Mouse (Mus musculus) large intestine, adult 2 months (tissue): ENCODE measurements at regions not wholly inside any gene's neighbourhood (a gene's known extent, or its start where the extent isn't known, plus 50 kb on each side); places are given as distances from the start of the nearest gene placed in this dataset.

Experiments
- DNase-seq: peaks from one replicate; pipeline ENCODE4 v3.0.0-alpha.2; 2012; ENCODE audit warnings: low read depth, low spot score
- WGBS: fragments of 180-500 bp; shearing (Covaris S2); methylation state at CpG from one replicate; pipeline ENCODE4 v1.1.7; 2018; 5-methylcytosine and 5-hydroxymethylcytosine counted together

DNA sequence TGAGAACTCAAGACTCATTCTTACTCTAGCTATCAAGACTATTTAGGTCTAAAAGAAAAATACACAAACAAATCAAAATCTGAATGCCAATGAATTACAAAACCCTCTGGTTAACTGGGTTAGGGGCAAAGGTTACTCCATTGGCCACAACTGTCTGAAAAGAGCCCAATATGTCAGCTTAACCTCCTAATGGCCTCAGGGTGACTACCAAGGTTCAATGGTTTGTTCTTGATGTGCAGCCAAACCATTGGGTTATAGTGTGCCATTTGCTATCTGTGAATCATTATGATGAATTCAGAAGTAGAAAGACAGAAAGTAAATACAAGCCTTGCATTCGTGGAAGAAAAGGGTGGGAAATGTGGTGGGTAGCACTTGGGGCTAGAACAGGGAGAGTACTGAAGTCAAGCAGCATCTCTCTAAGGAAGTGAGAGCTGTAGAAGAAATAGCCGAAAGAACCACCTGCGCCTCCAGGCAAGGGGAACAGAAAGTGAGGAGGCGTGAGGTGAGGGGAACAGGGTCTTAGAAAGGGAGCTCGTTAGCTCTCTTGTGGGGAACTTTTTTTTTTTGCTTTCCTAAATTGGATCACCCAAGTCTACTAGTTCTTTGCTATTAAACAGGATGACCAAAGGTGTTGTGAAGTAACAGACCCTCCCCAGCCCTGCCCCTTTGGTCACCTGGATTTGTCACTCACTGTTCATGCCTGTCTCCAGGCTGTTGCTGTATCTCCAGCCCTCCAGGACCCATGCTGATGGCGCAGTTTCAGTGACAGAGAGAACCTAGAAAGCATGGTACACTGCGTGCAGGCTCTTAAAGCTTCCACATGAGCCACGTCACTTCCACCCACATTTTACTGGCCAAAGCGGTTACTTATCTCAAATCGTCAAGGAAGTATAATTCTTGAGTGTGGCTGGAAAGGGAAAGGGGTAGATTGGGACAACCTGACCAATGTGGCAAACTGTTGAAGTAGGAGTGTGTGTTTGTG, 204.1 kb upstream of the Tet2 start:
- DNase-seq: no peak

DNA sequence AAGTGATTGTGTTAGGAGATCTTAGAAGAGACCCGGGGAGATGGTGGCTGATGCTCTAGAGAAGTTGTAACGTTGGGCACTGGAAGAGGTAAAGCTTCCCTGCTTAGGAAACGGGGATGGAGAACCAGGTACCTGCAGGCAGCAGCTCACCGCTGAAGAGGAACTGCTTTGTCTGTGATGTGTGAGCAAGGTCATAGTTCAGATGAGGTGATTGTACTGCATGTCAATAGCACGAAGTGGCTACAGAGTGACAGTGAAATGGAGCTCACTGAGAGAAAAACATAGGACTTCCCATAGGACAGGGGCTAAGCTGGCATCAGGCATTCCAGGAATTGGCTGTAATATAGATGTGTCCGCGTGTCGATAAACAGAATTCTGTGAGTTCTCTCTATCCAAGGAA, 205.1 kb upstream of the Tet2 start:
- DNase-seq: no peak
- 68% methylated on average over 8 of the region's 8 CpGs for WGBS

More for the DNA sequence above, 204.1 kb upstream of the Tet2 start:
- WGBS: 80% methylated on average over 10 of the region's 10 CpGs

DNA sequence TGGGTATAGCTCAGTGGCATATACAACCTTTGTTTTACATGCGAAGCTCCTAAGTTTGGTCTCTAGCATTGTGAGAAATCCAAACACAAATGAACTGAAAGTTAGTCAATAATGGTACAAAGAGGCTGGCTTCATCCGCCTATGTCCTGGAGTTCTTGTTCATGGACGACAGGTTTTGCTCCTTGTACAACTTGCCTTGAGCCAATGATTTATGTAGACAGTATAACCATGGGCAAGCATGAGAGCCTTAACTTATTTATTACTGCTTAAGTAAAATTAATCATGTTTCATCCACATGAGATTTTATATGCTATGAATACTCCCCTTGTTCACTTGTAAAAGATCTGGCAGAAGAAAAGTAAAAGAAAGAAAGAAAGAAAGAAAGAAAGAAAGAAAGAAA, 205.7 kb upstream of the Tet2 start:
- no peak for DNase-seq
- 75% methylated on average over 3 of the region's 3 CpGs for WGBS

DNA sequence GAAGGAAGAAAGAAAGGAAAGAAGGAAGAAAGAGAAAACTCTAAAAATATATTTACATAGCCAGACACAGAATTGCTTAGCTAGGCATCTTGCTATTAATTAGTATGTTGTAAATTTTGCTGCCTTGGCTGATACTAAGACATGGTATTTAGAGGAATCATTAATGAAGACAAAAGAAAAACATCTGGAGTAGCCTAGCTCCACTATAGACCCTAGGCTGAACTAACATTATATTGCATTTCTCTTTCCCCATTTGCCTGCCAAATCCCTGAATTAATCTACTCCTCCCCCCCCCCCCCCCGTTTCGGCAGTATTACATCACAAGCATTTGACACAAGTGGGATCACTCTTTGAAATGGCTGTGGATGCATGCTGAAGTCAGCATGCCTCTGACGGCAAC, 206.1 kb upstream of the Tet2 start:
- 44% methylated on average over 3 of the region's 3 CpGs for WGBS
- DNase-seq: no peak

DNA sequence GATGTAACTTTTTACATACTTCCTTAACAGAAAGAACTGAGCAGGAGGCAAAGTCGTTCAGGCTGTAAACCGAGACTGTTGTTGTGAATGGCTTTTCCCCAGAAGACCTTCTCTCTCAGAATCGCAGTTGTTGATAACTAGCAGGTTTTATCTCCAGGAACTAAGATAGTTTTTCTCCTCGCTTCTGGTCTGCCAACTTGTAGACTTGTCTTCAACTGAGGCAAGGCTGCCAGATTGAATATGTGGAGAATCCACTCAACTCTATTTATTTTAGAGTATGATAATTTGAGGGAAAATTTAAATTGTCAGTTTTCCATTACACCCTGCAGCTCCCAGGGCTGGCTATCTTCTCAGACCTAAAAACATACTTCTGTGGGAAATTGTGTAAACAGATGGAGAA, 206.6 kb upstream of the Tet2 start:
- DNase-seq: no peak
- 40% methylated on average over 4 of the region's 4 CpGs for WGBS

DNA sequence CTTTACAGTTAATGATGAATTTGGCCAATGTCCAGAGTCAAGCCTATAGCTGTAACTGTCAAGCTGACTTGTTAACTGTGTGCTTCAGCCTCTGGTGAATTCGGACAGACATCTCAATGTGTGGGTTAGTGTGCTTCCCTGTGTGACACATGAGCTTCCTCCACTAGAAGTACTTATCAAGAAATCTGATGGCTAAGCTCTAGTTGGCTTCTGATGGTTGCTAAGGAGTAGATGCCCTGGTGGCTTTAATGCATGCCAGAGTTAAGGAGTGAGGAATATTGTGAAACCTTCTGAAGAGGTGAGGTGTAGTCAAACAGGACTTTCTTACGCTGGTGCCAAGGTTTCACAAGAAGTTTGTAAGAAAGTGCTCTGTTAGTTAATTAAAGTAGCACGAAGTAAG, 208.1 kb upstream of the Tet2 start:
- DNase-seq: no peak
- 75% methylated on average over 3 of the region's 3 CpGs for WGBS

DNA sequence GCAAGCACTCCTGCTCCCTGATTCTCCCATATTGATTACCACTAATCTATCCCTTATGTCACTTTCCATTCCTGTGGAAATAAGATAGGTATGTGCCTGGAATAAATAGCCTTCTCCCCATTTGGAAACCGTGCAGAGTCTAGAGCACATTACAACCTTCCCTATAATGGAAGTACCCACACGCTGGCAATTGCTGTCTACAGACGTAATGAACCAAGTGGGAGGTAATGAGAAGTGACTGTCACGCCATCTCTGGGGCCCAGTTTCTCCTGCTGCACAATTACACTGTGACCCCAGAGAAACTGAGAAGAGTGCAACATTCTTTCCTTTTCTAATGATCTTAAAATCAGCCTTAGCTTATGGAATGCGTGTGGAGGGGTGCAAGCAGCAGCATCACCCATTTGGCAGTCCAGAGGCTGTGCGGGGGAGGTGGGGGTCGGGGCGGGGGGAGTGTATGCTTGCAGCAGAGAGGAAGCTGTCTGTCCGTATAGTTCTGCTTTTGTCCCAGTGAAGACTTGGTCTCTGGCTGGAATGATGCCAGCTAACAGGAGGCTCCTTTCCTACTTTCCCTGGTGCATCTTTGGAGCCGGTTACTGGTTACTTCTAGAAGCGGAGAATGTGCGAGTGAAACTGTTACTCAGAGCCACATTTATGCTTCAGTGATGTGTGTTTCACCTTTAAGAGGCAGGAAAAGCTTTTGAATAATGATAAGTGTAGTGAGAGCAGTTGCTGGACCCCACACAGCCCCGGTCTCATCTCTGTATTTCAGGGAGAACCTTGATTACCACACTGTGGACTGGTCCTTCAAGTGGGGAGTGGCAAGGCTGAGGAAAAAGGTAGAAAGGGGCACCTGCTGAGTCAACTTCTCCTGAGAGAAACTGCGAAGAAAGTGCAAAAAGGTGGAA, 209.3 kb upstream of the Tet2 start:
- 56% methylated on average over 14 of the region's 14 CpGs for WGBS
- DNase-seq: no peak

DNA sequence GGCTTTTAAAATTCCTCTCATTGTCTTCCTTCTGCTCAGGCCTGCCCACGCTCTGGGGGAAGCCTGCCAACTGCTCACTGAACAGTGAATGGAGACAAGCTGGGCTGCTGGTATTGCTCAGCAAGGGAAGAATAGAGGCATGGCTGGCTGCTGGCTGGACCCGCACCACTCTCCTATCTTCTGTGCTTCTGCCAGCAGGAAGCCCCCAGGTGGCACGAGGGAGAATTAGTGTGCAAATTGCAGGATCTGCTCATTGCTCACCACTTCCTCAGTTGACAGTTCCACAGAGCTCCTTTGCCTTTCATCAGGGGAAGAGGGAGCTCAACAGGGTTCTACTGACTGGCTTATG, 209.9 kb upstream of the Tet2 start:
- DNase-seq: no peak
- WGBS: 22% methylated on average over 3 of the region's 3 CpGs

DNA sequence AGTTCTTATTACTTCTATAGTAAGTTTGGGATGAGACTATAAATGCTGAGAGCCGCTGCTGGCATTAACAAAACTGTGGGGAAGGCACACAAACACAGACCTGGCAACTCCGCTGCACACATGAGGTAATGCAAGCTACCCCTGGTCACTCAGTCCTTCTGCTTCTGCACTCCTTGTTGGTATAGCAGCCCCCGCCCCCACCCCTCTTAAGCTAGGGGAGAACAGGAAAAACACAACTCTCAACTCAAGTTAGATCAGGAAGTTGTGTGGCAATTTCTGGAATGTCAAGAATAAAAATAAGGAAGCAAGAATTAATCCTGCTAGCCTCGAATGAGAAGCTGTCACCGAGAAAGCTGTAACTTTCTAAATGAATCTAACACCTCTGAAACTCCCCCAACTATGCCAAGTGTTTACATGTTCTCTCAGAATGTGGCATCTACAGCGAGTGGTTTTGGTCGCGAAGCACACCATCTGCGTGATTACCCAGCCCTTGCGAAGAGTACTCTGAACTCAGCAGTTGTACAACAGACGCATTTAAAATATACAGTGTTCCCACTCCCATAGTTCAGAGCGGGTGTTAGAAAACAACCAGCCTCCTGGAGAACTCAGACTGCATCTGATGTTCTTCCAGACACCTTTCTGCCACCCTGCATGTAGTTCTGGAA, 212.9 kb upstream of the Tet2 start:
- no peak for DNase-seq
- WGBS: 49% methylated on average over 12 of the region's 12 CpGs

DNA sequence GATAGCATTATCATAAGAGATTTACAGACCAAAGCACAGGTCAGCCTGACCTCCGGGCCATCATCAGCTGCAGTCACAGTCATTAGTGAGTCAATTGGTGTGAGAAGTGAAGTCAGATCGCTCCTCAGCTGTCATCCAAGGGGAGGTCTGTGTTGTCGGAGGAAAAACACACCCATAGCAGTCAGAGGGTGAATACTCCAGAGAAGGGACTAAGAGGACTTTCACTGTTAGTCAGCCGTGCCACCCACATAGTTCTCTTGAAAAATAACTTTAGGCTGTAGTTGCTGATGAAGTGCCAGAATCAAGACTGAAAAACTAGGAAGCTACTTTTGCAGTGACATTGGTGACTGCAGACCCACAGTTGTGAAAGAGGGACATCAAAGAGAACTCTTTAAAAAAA, 213.5 kb upstream of the Tet2 start:
- 15% methylated on average over 4 of the region's 4 CpGs for WGBS
- no peak for DNase-seq

DNA sequence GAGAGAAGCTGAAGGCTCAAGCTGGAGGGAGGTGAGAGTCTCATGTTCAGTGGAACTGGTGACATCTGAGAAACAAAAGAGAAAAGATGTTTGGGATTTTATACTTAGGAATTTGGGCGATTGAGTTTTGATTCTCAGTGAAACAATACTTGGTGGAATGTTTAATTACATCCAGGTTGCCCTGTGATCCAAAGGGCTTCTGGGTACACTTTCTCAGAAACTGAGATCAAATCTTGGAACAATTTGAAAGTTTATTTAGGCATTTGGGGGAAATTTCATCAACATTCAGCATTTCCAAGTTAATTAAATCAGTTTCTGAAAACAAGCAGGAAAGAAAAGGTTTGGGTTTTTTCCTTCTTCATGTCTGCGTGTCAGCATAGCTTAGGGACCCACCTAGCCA, 214.7 kb upstream of the Tet2 start:
- DNase-seq: no peak
- 74% methylated on average over 2 of the region's 2 CpGs for WGBS

DNA sequence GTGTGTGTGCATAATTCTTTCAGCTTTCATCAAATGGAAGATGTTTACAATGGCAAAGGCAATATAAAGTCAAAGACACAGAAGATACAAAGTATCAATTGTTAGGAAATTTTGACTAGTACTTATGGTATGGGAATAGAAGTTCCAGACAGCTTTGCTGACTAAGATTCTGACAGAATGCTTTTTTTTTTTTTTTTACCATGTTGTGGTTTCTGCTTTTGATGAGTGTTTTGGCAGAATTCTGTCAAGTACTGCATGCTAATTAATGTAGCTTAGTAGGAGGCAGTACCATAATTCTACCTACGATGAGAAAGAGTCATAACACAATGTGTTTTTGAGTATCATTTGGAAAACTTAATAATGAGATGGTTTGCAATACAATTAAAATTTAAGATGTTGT, 215.3 kb upstream of the Tet2 start:
- no peak for DNase-seq
- WGBS: 95% methylated on average over 1 of the region's 1 CpGs

DNA sequence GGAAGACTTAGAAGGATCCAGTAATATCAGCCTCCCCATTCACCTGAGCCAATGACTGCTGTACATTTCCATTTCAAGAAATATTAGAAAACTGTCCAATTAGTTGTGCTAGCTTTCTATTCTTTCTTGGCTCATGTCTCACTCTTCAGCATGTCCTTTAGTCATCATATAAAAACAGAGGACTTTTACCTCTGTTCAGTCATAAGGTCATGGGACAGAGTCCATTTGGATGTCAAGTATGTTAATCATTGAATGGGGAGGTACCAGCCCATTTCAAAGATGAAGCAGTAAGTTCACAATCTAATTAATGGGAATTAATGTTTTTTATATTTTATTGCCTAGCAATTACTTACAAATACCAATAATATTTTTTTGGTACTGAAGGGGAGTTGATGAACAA, 218.8 kb upstream of the Tet2 start:
- DNase-seq: no peak

DNA sequence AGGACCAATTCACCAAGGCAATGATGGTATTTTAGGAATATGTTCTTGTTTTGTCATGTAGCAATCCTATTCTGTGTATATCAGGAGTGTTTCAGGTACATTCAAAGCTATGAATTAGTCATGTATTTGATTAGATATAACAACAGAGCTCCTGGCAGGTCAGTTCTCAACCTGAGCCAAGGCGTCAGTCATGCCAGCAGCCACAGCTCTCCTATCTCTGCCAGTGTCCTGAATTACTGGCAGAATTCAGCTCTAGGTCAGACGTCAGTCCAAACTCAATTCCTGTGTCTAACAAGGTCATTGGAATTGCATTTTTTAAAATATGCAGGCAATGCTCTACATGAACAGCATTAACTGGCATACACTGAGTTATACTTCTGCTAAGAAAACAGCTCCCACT, 228.6 kb upstream of the Tet2 start:
- 65% methylated on average over 2 of the region's 2 CpGs for WGBS
- no peak for DNase-seq

DNA sequence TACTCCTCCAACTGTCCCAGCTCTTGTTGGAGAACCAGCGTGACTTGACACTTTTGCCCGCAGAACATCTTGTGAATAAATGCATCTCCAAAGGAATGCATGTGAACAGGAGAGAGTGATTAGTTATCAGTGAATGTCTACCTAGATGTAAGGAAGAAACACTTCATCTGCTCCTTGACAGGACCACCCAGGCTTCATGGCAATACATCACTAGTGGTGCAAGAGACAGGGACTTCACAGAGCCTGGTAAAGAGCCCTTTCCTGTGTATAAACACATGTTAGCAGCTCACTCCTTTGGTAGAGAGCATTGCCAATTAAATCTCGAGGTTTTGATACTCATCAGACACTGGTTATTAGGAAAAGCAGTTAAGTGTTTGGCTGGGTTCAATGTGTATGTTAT, 229.3 kb upstream of the Tet2 start:
- WGBS: 53% methylated on average over 3 of the region's 3 CpGs

DNA sequence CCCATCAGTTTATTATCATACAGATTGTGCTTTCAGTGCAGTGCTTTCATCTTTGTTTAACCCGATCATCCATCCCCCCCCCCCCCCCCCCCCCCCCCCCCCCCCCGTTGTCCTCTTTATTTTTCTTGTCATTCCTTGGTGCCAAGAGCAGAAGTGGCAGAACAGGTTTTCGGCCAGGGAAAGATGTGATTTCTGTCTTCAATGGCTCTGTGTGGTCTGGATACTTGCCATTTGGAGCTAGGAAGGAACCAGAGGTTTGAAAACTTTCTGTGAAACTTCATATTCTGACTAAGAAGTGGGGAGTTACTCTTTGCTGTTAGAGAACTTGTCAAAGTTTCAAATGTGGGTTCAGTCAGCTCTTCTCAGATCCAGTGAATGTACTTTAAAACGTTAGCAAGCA, 231.1 kb upstream of the Tet2 start:
- WGBS: 6% methylated on average over 4 of the region's 4 CpGs
- DNase-seq: no peak

More for the DNA sequence above, 229.3 kb upstream of the Tet2 start:
- DNase-seq: no peak

DNA sequence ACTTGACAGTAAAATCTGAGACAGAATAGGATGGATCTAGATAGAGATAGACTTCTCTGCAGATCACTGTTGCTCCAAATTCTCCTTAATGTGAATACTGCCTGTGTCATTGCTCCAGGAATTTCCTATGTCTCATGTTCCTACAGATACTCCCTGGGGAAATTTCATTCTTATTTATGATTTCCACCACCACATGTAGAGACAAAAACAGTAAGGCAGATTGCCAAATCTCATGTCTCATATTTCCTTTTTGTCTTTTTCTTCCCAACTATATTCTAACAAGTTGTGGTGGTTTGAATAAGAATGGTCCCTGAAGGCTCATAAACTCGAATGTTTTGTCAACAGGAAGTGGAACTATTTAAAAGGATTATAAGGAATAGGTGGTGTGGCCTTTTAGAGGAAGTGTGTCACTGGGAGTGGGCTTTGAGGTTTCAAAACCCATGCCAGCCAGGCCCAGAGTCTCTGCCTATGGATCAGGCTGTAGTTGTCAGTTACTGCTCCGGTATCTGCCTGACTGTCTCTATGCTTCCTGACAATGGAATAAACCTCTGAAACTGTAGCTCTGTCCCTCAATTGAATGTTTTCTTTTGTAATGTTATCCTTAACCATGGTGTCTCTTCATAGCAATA, 234.3 kb upstream of the Tet2 start:
- no peak for DNase-seq
- 53% methylated on average over 2 of the region's 2 CpGs for WGBS

DNA sequence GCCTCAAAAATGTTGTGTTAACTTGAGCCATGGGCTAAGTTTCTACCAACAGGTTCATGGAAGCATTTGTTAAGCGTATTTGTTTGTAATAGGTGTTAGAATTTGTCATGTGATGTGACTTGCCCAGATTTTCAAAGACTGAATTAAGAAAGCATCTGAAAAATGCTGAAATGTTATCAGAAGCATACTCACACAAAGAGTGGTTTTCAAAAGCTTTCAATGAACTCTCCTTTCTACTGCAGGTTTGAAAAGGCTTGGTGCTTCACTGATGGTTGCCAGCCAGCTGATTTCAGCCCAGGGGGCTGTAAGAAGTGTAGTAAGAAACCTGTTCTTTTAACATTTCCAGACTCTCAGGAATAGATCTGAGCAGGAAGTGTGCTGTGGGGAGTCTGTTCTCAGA, 238.1 kb upstream of the Tet2 start:
- no peak for DNase-seq
- 67% methylated on average over 1 of the region's 1 CpGs for WGBS

DNA sequence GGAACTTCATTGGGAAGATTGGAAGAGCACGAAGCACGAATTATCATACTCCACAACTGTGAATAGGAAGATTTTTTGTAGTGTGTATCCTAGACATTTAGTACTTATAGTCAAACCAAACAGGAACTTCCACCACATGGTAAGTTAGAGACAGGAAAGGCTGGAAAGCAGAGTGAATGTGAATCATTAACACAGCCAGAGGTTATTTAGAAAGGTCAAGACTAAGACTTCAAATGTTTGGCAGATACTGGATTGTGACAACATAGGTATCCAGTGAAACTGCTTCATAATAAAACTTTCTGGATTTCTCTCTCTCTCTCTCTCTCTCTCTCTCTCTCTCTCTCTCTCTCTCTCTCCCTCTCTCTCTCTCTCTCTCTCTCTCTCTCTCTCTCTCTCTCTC, 246.4 kb upstream of the Tet2 start:
- no peak for DNase-seq
- WGBS: 73% methylated on average over 2 of the region's 2 CpGs

DNA sequence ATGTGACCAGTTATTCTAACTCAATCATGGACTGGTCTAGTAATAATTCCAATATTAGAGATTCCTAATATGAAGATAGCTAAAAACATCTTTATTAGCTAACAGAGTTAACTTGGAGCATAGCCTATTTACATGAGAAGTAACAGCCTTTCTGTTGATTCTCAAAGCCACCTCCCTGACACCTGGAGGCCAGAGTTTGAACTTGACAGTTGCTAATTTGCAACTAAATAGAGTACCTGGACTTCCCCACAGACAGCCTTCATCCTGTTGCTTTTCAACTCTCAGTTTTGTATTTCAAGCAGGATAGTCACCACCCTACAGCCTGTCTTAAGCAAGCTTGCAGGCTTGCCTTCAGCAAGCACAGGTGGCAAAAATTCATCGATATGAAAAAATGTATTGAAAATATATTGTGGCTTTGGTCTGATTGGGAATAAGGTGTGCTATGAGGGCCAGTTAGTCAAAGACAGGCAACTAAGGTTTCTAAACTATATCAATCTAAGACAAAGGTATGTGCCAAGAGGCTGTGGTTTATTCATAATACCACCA, 264.1 kb upstream of the Tet2 start:
- WGBS: 87% methylated on average over 1 of the region's 1 CpGs
- DNase-seq: no peak
